Mouse (Mus musculus): ENCODE results near the gene Fance.

DNA sequence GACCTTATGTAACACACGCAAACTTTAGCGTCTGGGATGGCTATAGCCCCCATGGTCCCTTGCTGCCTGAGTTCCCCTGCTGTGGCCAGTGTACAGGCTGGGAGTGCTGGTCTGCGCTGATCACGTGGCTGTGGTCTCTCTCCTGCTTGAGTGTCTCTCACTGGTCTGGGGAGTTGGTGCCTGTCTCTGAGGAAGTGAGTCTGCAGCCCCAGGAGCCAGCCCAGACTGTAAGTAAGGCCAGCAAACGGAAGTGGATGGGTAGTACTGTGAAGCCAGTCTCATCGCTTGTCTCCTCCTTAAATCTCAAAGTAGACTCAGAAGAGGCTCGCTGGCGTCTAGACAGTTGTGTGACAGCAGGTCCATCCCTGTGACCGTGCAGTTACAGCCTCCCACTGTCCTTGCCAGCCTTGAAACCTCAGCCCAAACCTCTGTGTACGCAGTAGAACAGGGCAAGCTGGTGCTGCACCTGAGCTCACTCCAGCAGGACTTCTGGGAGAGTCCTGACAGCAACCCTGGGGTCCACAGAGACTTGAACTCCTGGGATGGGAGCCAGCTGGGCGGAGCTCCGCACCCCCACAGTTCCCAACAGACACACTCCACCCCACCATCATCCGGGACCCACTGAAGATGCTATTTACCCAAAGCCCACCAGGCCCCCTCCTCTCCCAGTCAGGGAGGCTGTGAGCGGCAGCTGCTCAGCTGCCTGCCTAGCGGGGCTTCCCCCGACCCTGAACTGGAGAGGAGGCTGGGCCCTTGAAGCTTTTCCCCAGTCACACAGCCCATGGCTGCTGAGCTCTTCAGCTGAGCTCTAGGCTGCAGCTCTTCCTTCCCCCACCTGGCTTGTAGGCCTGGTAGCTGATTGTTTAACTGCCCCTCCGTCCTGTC is 18.6 kb upstream of the Fance start:
- TF ChIP-seq EP300 (IDR thresholded peaks at IDR 0.05; ENCODE audit: low read depth), result no peak
- no peak for TF ChIP-seq CTCF (IDR thresholded peaks at IDR 0.05; ENCODE audit: low read depth)
